Mouse (Mus musculus) erythroblast, embryonic 14.5 days (primary cell): Measurements from ENCODE around the gene C1qtnf6.

Experiments used
- GATA1 ChIP-seq: IDR thresholded peaks from 2 replicates; pipeline ENCODE4 v1.6.1; 2012; ENCODE audit warnings: low read length, inconsistent platforms, mixed read lengths
- TAL1 ChIP-seq: IDR thresholded peaks from 3 replicates; pipeline ENCODE4 v1.6.1; 2012; ENCODE audit warnings: low read length, inconsistent platforms, mixed read lengths

DNA sequence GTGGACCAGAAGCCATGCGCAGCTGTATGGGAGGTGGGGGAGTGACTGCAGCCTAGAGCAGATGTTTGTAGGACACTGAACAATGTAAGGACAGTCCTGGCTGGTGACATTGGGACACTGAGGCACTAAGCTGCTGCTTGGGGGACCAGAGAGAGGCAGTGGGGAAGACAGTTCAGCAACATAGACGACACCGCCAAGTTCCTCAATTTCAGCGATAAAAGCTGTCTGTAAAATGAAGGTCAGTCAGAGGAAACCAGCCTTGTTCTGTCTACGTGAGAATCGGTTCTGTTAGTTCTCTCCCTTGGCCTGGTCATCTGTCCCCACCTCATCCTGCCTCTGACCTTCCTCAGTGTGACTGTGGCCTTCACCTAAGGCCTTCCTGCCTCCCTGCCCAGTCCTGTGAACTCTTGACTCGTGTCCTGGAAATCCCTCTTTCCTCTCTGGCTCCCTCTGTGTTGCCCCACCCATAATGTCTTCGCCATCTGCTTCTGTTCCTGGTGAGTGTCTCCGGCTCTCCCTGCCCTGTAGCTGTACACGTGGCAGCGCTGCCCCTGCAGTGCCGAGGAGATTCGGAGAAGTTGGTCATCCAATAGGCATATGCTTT, 11.0 kb downstream of the C1qtnf6 start:
- TF ChIP-seq GATA1 (no peak), TAL1 (no peak)
